Mouse (Mus musculus): ENCODE measurements around the gene 4932438H23Rik. TPM values are rescaled to one million over a fixed set of nuclear protein-coding genes. Genes with fewer than 3 reads are reported as not detected.

4932438H23Rik gene
- polyA plus RNA-seq, 1 experiment from 2014 or later: 0.34 TPM

- H3K9ac ChIP-seq (ENCODE audit: low read depth, low read length): no peak overlapping the region
- no peak overlapping the region for H3K4me2 ChIP-seq (replicated peaks; ENCODE audit: low read depth)
- TF ChIP-seq CTCF (IDR thresholded peaks at IDR 0.05; ENCODE audit: low read depth): no peak
- H3K9me3 ChIP-seq (ENCODE audit: control insufficient read depth): no peaks in the 10 kb centered on the region
- H3K27ac ChIP-seq (ENCODE audit: low read depth, low read length): no peak overlapping the region
- H3K4me1 ChIP-seq (replicated peaks; ENCODE audit: control insufficient read depth, insufficient read depth, low read length): no peaks in the 10 kb centered on the region
- 0 out of 2 replicates have a peak, but pooled peaks cover 19% of the 10 kb centered on the region for H3K27me3 ChIP-seq (replicated peaks; ENCODE audit: control insufficient read depth, insufficient read depth, low read length)
- WGBS: 91% methylated on average over 7 of the region's 7 CpGs
- H3K4me3 ChIP-seq (ENCODE audit: low read depth, low read length): no peak overlapping the region
- no peak for ATAC-seq
- no peaks in the 10 kb centered on the region for H3K36me3 ChIP-seq (ENCODE audit: control insufficient read depth, insufficient read depth)
Observed at GRCm38 (mm10) chr16:91138151-91138550, 43.2 kb upstream of the 4932438H23Rik start.

- ATAC-seq: no peak
- 0 out of 2 replicates have a peak, but pooled peaks cover 18% of the 10 kb centered on the region for H3K27me3 ChIP-seq (replicated peaks; ENCODE audit: control insufficient read depth, insufficient read depth, low read length)
- WGBS: 83% methylated on average over 3 of the region's 3 CpGs
- no peak overlapping the region for H3K4me2 ChIP-seq (replicated peaks; ENCODE audit: low read depth)
- no peak overlapping the region for H3K9ac ChIP-seq (ENCODE audit: low read depth, low read length)
- no peak for TF ChIP-seq CTCF (IDR thresholded peaks at IDR 0.05; ENCODE audit: low read depth)
- no peaks in the 10 kb centered on the region for H3K4me1 ChIP-seq (replicated peaks; ENCODE audit: control insufficient read depth, insufficient read depth, low read length)
- no peaks in the 10 kb centered on the region for H3K36me3 ChIP-seq (ENCODE audit: control insufficient read depth, insufficient read depth)
- no peak overlapping the region for H3K4me3 ChIP-seq (ENCODE audit: low read depth, low read length)
- no peaks in the 10 kb centered on the region for H3K9me3 ChIP-seq (ENCODE audit: control insufficient read depth)
- no peak overlapping the region for H3K27ac ChIP-seq (ENCODE audit: low read depth, low read length)
Observed at GRCm38 (mm10) chr16:91136607-91137006, 41.7 kb upstream of the 4932438H23Rik start.

GRCm38 (mm10) chr16:91129916-91130315 is 35.0 kb upstream of the 4932438H23Rik start:
- no peaks in the 10 kb centered on the region for H3K36me3 ChIP-seq (ENCODE audit: control insufficient read depth, insufficient read depth)
- H3K27me3 ChIP-seq (replicated peaks; ENCODE audit: control insufficient read depth, insufficient read depth, low read length): no peaks in the 10 kb centered on the region
- ATAC-seq: no peak
- no peak overlapping the region for H3K9ac ChIP-seq (ENCODE audit: low read depth, low read length)
- no peaks in the 10 kb centered on the region for H3K4me1 ChIP-seq (replicated peaks; ENCODE audit: control insufficient read depth, insufficient read depth, low read length)
- TF ChIP-seq CTCF (IDR thresholded peaks at IDR 0.05; ENCODE audit: low read depth): no peak
- H3K4me2 ChIP-seq (replicated peaks; ENCODE audit: low read depth): no peak overlapping the region
- no peak overlapping the region for H3K27ac ChIP-seq (ENCODE audit: low read depth, low read length)
- H3K9me3 ChIP-seq (ENCODE audit: control insufficient read depth): no peaks in the 10 kb centered on the region
- no peak overlapping the region for H3K4me3 ChIP-seq (ENCODE audit: low read depth, low read length)
- 82% methylated on average over 15 of the region's 15 CpGs for WGBS

GRCm38 (mm10) chr16:91128431-91128830 is 33.5 kb upstream of the 4932438H23Rik start:
- Histone ChIP-seq H3K9ac (ENCODE audit: low read depth, low read length) (no peak overlapping the region), H3K4me2 (replicated peaks; ENCODE audit: low read depth) (no peak overlapping the region), H3K9me3 (ENCODE audit: control insufficient read depth) (no peaks in the 10 kb centered on the region), H3K4me1 (replicated peaks; ENCODE audit: control insufficient read depth, insufficient read depth, low read length) (no peaks in the 10 kb centered on the region), H3K27ac (ENCODE audit: low read depth, low read length) (no peak overlapping the region), H3K4me3 (ENCODE audit: low read depth, low read length) (no peak overlapping the region), H3K27me3 (replicated peaks; ENCODE audit: control insufficient read depth, insufficient read depth, low read length) (no peaks in the 10 kb centered on the region), H3K36me3 (ENCODE audit: control insufficient read depth, insufficient read depth) (no peaks in the 10 kb centered on the region)
- no peak for TF ChIP-seq CTCF (IDR thresholded peaks at IDR 0.05; ENCODE audit: low read depth)
- 82% methylated on average over 4 of the region's 4 CpGs for WGBS
- no peak for ATAC-seq

- ATAC-seq: no peak
- Histone ChIP-seq H3K27ac (ENCODE audit: low read depth, low read length) (no peak overlapping the region), H3K27me3 (replicated peaks; ENCODE audit: control insufficient read depth, insufficient read depth, low read length) (no peaks in the 10 kb centered on the region), H3K4me3 (ENCODE audit: low read depth, low read length) (no peak overlapping the region), H3K4me1 (replicated peaks; ENCODE audit: control insufficient read depth, insufficient read depth, low read length) (no peaks in the 10 kb centered on the region), H3K9ac (ENCODE audit: low read depth, low read length) (no peak overlapping the region), H3K9me3 (ENCODE audit: control insufficient read depth) (no peaks in the 10 kb centered on the region), H3K4me2 (replicated peaks; ENCODE audit: low read depth) (no peak overlapping the region), H3K36me3 (ENCODE audit: control insufficient read depth, insufficient read depth) (no peaks in the 10 kb centered on the region)
- WGBS: 78% methylated on average over 8 of the region's 8 CpGs
- no peak for TF ChIP-seq CTCF (IDR thresholded peaks at IDR 0.05; ENCODE audit: low read depth)
Observed at GRCm38 (mm10) chr16:91126734-91127524, 32.0 kb upstream of the 4932438H23Rik start.

- H3K27ac ChIP-seq (ENCODE audit: low read depth, low read length): no peak overlapping the region
- no peak overlapping the region for H3K4me2 ChIP-seq (replicated peaks; ENCODE audit: low read depth)
- WGBS: 64% methylated on average over 3 of the region's 3 CpGs
- H3K4me1 ChIP-seq (replicated peaks; ENCODE audit: control insufficient read depth, insufficient read depth, low read length): no peaks in the 10 kb centered on the region
- ATAC-seq: no peak
- no peaks in the 10 kb centered on the region for H3K9me3 ChIP-seq (ENCODE audit: control insufficient read depth)
- no peaks in the 10 kb centered on the region for H3K27me3 ChIP-seq (replicated peaks; ENCODE audit: control insufficient read depth, insufficient read depth, low read length)
- H3K4me3 ChIP-seq (ENCODE audit: low read depth, low read length): no peak overlapping the region
- no peak overlapping the region for H3K9ac ChIP-seq (ENCODE audit: low read depth, low read length)
- no peaks in the 10 kb centered on the region for H3K36me3 ChIP-seq (ENCODE audit: control insufficient read depth, insufficient read depth)
- no peak for TF ChIP-seq CTCF (IDR thresholded peaks at IDR 0.05; ENCODE audit: low read depth)
Observed at GRCm38 (mm10) chr16:91124256-91124655, 29.3 kb upstream of the 4932438H23Rik start.
